Mouse (Mus musculus) CH12F3 (cell line): Measurements from ENCODE around the gene Irx5.

Source experiments
- in situ Hi-C: fragments of 300-500 bp; cut with MboI; formaldehyde crosslinking; loops from 2 replicates; pipeline ENCODE4 v1.14.3; 2020; ENCODE audit warnings: low sequenced_read_pairs

Irx5 gene

DNA sequence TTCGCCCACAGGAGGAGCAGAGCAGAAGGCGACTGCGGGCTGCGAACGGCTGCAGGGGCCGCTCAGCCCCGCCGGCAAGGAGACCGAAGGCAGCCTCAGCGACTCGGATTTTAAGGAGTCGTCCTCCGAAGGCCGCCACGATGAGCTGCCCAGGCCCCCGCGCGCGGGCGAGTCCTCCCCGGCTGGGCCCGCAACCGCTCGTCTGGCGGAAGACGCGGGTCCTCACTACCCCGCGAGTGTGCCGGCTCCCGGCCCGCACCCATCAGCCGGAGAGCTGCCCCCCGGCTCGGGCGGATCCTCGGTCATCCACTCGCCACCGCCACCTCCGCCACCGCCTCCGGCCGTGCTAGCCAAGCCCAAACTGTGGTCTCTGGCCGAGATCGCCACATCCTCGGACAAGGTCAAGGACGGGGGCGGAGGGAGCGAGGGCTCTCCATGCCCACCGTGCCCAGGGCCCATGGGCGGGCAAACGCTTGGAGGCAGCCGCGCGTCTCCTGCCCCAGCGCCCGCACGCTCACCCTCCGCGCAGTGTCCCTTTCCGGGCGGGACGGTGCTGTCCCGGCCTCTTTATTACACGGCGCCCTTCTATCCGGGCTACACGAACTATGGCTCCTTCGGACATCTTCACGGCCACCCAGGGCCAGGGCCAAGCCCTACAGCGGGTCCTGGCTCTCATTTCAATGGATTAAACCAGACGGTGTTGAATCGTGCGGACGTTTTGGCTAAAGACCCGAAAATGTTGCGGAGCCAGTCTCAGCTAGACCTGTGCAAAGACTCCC, 2.8 kb downstream of the Irx5 start:
- in situ Hi-C loops: no loop called here

DNA sequence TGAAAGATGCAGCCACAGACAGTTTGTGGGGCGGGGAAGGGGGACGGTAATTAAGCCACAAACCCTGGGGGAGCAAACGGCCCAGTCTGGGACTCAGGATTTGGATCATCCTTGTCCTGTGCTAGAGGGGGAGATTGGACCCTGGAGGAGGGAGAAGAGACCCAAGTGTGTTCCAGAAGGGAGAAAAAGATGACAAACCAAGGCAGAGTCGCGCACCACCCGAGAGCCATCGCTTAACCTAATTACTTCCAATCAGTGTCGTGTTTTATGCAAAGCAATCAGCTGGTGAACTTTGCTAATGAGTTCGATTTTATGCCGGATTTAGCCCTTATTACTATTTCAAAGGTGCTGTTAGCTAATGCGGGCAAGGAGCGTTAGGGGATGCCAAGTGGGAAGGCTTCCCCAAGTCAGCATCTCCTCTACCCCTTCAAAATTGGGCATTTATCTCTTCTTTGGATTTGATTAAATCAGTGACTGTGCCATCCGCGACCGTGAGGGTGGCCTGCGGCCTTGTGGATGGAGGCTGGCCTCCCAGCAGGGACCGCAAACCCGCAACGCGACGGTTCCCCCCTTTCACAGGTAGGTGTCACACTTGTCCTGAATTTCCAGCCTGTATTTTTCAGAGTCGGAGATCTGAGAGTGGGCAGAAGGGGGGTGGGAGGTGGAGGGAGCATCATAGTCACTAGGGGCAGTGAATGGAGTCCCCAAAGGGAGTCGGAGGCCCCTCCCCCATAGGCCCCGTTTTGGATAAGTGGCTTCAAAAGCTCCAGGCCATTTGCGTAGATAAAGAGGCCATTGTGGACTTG, 4.3 kb downstream of the Irx5 start:
- in situ Hi-C loops: no loop called here

DNA sequence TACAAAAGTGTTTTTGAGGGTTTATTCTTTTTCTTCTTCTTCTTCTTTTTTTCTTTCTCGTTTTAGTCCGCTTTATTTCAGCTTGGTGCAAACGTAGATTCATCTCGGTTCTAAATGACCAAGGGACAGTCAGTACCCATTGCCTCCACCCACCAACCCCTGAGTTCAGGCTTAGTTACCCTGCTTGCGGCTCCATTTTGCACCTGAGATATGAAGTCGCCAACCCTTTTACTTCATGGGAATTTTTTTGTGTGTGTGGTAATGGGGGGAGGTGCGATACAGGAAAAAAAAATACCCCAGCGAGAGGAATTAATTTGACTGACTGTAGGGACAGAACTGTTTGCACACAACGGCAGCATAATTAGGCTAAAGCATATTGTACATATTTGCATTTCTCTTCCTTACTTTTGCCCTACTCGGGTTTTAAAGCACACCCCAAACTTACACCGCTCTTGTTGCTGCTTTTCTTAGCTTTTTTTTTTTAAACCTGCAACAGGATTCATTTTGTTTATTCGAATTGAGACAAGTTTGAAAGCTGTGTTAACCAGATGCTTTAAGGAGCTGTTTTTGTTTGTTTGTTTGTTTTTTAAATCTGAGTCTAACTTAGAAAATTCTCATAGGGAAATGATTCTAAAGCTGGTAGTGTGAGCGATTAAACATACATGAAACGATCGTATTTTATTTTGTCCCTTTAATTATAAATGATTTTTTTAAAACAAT, 5.1 kb downstream of the Irx5 start:
- in situ Hi-C loops: no loop called here

DNA sequence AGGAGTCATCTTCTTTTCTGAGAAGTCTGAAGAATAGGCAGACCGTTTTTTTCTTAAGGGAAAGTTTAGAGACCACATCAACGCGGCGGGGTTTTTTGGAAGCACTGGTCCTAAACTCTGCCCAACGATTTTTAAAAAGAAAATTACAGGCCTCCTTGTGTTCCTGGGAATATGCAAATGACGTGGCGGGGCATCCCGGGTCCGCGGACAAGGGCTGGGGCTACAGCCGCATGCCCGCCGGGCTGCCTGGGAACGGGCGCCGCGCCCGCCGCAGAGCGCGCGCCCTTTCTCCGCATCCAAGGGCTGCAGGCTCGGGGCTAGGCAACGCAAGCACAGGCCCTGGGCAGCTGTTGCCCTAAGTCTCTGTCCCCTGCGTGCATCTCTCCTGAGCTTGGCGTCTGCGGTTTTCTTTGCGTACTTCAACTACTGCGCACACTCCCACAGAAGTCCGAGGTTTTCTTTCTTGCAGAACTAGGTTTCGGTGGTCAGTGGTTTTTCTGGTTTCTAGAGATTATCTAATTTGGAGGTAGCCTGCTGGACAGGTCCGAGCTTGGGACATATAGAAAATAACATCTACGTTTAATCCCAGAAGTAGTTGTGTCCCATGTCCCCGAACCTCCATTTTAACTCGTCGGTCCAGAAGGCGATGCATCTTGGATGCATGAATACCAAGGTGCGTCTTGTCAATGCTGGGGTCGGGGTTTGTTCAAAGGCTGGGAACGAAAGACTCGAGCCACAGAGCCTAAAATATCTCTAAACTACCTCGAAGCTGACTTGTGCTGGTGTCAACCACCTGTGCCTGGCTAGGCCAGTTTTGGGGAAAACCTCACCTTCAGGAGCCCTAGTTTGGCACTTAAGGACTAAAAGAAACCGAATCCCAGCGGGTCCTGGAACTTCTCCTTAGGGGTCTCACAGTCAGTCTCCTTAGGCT, 6.1 kb downstream of the Irx5 start:
- in situ Hi-C loops: no loop called here

DNA sequence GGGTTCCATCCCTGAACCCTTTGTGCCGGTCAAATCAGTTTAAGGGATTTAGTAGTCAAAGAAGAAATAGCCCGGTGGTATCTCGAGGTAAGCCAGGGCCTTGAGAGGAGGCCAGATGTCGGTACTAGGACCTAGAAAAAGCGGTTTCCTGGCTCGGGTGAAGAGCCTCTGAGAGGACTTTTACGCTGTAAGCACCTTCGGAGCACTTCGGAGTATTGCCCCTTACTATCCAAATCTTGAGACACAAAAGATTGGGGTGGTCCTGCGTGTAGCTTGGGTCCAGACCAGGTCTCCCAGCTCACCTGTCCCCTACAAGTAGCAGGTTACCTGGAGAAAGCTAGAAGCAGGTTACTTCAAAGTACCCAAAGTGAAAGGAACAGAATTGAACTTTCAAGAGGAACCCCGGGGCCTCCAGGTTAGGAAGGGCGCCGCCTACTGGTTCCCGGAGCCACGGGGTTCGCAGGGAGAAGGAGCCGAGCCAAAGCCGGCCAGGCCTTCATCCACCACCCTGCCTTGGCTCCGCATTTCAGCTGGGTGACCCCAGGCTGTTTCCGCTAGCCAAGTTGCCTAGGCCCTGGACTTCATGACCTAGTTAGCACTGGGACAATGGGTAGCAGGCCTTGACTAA, 6.8 kb downstream of the Irx5 start:
- in situ Hi-C loops: no loop called here

DNA sequence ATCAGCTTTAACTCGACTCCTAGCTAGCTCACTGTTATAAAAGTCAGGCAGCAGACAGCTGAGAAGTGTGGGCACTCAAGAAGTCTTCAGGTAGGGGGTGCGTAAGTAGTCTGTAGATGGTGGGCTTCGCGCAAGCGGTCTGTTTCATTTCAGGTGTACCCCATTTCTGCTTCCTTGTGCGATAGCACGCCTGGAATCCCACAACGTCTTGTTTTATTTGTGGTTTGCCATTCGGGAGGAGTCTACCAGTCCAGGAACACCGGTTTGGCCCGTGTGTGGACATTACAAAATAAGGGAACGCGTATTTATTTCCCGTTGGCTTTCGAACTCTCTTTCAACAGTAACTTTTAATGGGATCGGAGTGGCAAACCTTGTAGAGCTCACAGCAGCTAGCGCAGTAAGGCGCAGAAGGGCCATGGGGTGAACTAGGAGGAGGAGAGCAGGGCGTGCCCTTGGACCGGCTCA, 7.4 kb downstream of the Irx5 start:
- in situ Hi-C loops: no loop called here

DNA sequence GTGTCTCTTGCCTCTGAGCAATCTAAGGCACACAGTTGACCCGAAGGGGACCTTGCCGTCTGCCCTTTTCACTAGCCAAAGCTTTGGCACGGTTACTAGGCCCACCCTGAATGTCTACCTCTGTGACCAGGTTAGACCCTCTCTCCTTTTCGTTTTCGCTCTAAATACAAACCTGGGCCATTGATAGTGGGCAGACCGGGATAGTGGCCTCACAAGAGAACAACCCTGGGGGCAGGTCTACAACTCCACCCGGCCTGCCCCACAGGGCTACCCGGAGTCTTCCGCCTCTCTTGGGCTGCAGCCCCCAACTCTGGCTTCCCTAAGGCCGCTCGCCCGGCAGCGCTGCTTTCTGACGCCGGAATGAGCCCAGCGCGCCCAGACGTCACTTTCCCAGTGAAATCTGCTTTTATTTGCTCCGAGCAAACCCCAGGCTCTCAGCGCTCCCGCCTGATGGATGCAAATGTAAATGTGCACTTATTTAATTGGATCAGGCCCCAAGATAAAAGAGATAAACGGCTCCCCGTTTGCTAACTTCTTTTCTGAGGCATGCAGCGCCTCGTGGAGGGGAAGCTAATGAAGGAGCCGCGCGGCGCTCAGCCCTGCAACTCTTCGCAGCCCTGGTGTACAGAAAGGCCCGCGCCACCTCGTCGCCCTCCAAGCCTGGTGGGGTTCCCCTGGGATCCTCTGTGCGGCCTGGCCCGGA, 8.0 kb downstream of the Irx5 start:
- in situ Hi-C loops: no loop called here

DNA sequence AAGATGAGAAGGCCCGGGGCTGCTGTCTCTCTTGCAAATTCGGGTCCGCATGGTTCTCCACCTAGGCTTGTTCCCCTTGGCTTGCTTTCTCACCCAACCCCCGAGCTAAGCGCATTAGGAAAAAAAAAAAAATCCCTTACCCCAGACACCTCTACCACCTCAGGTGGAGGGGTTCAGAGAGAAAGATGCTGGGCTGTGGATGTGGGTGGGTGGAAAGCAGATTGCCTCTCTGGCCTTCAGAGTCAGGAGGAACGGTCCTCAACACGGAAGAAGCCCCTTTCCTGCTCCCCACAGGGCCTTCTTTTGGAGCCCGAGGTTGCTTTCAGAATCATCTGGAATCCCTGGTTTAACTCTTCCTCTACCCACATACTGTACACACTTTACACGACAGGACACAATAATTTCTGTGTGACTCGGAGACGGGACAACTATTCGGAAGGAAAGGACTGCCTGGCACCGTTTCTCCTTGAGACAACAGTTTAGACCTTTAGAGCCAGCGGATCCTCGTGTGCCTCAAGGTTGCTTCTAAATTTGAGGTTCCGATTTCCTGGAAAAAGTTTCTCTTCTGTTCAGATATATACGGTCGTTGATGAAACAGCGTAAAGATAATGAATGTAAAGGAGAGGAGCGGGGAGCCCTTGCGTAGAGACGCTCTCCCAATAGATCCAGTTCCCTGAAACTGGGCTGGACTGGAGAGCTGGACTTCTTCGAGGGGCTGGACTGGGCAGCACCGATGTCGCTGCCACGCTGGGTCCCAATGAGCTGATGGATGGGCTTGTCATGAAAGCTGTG, 8.7 kb downstream of the Irx5 start:
- in situ Hi-C loops: no loop called here

DNA sequence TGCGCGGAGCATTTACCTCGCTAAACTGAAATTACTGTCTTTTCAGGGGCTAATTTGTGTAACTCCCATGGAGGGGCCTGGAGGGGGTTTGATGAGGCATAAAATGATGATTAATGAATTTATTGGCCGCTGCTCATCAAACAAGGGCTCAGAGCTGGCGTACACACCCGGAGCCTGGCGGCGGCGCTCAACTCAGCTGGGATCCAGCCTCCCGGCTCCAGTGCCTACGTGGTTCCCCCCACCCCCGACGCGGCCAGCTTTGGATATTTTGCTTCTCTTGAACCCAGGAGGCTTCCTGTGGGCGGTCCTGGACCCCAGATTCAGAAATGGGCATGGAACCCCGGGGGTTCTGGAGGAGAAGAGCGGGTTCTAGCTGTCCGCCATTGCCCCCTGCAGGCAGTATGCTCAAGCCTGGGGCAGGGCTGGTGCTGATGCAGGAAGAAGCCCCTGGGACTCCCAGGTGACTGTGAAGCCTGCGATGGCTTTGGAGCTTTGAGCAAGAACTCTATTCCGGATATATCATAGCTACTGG, 9.4 kb downstream of the Irx5 start:
- in situ Hi-C loops: no loop called here

DNA sequence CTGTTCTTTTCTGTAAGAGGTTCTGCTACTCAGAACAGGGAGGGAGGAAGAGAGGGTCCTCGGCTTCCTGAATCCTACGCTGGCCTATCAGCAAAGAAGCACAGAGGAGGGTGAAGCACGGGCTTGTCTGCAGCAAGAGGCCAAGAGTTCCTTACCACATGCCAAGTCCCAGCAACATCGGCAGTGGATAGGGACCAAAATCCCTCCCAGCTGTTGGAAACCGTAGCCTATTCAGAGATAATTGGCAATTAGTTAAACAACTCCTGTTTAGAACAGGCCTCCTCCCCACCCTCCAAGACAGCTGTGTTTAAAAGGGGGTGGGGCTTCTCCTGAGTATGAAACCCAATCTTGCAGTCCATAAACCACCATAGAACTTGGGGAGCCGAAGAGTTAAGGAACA, 22.1 kb downstream of the Irx5 start:
- in situ Hi-C loops: no loop called here

DNA sequence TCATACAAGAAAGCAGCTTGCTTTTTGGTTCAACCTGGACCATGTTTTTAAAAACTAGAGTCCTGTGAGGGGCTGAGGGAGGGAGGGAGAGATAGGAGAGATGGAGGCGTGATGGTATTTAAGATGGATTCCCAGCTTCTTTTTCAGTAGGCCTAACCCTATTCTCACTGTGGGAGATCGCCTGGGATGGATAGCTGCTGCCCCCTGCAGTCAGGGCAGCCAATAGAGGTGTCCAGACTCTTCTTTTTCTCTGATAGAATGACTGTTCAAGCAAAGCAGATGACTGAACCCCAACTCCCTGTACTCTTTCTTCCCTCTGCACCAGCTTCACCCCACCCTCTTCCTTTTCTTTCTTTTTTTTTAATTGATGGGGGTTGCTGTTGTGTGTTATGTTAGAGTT, 23.1 kb downstream of the Irx5 start:
- in situ Hi-C loops: no loop called here

DNA sequence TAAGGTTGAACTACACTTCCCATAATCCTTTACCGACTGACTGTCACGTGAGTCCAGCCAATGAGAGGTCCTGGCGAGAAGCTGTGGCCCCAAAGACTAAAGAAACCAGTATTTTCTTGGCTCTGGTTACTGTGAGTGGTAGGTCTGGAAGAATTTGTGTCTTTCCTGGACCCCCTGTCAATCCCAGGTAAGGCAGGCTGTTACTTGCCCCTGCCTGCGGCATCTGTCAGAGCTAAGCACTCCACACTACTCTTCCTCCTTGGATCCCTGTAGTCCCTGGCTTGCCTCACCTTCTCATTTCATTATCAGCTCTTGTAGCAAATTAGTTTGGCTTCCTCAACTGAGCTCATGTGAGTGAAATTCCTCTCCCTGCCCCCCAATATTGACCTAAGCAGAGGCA, 30.5 kb downstream of the Irx5 start:
- in situ Hi-C loops: no loop called here

DNA sequence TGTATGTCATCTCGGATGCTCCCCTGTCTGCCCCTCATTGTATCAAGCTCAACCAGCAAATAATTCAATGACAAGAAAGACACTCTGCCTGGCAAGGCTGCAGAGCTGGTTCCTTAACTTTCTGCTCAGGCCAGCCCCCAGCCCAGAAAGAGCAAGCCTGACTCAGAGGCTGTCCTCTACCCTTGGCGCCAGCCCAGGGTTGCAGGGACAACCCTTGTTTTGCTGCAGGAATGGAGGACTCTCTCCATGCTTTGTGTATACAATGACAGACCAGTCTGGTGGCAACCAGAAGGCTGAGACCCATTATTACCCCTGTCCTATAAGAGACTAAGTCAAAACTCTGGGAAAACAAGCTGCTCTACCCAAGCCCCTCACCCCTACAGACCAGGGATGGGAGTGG, 46.8 kb downstream of the Irx5 start:
- in situ Hi-C loops: no loop called here

DNA sequence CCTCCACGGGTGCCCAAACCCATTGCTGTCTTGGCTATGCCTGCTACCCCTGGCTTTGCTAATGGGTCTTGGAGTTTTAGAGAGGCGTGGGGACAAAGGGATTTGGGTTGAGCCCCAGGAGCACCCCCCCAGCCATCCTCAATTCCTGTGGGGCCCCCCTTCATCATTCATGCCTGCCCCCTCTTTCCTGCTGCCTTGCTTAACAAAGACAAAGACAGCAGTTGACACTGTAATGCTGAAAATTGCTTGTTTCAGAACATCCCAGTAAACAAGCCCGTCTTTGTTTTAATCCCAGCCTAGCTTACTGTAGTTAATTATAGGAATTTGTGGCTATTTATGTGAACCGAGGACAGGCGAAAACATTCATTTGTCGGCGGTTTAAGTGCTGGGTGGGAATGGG, 50.7 kb downstream of the Irx5 start:
- in situ Hi-C loops: no loop called here

DNA sequence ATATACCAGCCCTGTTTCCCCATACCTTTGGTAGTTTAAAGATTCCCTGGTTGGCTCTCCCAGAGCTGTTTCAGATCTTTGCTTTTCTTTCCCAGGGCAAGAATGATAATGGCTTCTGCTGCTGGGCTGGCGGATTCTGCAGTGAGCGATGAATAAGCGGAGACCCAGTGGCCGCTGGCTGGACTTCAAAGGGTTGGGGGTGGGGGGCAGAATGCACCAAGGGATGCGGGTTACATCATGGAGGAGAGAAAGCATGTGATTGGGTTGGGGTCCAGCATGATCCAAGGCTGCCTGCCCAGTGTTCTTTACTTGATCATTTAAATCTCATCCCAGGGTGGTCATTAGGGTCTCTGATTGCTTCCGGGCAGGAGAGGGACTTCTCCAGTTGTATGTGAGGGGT, 56.2 kb downstream of the Irx5 start:
- in situ Hi-C loops: no loop called here

DNA sequence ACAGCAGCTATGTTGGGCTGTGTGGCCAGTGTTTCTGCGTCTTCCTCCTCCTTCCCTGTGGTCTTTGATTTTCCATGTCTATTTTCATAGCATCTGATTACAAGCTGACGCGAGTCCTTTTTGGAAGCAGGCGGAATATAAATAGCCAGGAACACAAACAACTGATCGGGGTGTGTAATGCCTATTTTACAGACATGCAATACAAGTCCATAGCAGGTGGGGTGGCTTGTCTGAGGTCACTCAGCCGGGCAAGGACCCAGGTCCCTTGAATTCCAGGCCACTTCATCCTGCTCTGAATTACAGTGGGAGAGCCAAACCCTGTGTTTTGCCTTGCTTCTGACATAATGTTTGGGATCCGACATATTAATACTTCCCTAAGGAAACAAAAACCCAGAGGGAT, 63.2 kb downstream of the Irx5 start:
- in situ Hi-C loops: no loop called here
